Mouse (Mus musculus): Measurements from ENCODE around the gene Slc25a11. TPM values are rescaled to one million over a fixed set of nuclear protein-coding genes. Genes with fewer than 3 reads are reported as not detected.

The Slc25a11 gene
- polyA plus RNA-seq, 1 experiment from 2014 or later: 157 TPM

DNA sequence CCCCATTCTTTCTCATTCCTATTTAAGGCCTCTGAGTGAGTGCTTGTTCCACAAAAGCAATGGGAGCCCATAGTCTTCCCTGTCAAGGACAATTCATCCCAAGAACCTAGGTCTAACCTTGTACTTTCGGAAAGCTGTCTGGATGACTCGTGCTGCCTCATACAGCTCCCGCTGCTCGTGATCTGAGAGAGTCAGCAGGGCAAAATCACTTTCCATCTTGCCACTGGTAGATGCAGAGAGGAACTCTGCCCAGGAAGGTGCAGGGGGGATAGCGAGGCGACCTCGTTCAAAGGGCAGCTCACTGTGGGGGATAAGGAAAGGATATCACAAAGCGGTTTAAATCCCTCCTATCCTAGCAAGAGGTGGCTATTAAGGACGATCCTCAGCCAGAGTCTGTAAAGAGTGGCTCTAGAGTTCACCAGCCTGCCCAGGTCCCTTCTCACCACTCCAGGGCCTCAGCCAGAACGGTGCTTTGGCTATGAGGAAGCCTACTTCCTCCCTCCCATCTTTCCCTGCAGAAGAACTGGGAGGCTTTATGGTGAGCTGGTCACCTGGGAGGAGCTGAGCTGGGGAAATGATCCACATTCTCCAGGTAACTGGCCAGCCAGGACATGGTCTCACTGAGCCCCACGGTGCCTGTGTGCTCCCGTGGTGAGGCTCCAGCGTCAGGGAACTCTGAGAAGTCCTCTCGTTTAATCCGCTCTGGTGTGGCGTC lies 24.2 kb upstream of the Slc25a11 start:
- Histone ChIP-seq H3K4me1 (ENCODE audit: control insufficient read depth, insufficient read depth, low read length) (peaks cover 19% of the 10 kb centered on the region), H3K27me3 (ENCODE audit: control insufficient read depth, insufficient read depth, low read length) (no peaks in the 10 kb centered on the region), H3K27ac (ENCODE audit: low read length) (no peak overlapping the region), H3K4me3 (ENCODE audit: low read depth, low read length) (no peak overlapping the region), H3K4me2 (replicated peaks; ENCODE audit: low read depth, low read length) (0 out of 2 replicates have a peak overlapping the region, but pooled peaks have one; percentile 81), H3K36me3 (ENCODE audit: control insufficient read depth, insufficient read depth, low read length) (peaks cover 19% of the 10 kb centered on the region), H3K9ac (replicated peaks; ENCODE audit: low read depth, low read length) (no peak overlapping the region), H3K9me3 (ENCODE audit: control insufficient read depth, low read depth, low read length) (no peaks in the 10 kb centered on the region)
- 84% methylated on average over 16 of the region's 16 CpGs for WGBS
- ATAC-seq (ENCODE audit: insufficient number of reproducible peaks, insufficient read depth, low FRiP score, low read depth): no peak

DNA sequence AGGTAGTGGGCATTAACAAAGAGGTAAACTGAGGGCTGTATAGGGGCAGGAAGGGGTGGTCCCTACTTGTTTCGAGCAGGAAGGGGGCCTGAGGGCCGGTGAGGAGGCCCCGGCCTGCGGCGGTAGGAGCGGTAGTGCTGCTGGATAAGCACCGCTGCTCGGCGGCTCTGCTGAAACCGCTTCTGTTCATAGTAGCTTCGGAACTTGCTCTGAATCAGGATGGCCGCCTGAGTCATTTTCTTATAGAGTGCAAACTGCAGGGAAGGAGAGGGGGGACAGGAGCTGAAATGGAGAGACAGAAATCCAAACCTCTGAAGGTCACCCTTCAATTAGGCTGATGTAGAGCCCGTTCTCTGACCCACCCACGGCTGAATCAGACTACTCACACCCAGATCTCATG lies 23.2 kb upstream of the Slc25a11 start:
- H3K27ac ChIP-seq (ENCODE audit: low read length): peak overlapping the region; percentile 98
- H3K27me3 ChIP-seq (ENCODE audit: control insufficient read depth, insufficient read depth, low read length): no peaks in the 10 kb centered on the region
- peak overlapping the region; percentile 81 for H3K4me2 ChIP-seq (replicated peaks; ENCODE audit: low read depth, low read length)
- peak overlapping the region; percentile 65 for H3K9ac ChIP-seq (replicated peaks; ENCODE audit: low read depth, low read length)
- no peak for ATAC-seq (ENCODE audit: insufficient number of reproducible peaks, insufficient read depth, low FRiP score, low read depth)
- WGBS: 42% methylated on average over 14 of the region's 14 CpGs
- H3K36me3 ChIP-seq (ENCODE audit: control insufficient read depth, insufficient read depth, low read length): peaks cover 9% of the 10 kb centered on the region
- no peaks in the 10 kb centered on the region for H3K9me3 ChIP-seq (ENCODE audit: control insufficient read depth, low read depth, low read length)
- peak overlapping the region; percentile 64 for H3K4me3 ChIP-seq (ENCODE audit: low read depth, low read length)
- peaks cover 19% of the 10 kb centered on the region for H3K4me1 ChIP-seq (ENCODE audit: control insufficient read depth, insufficient read depth, low read length)

DNA sequence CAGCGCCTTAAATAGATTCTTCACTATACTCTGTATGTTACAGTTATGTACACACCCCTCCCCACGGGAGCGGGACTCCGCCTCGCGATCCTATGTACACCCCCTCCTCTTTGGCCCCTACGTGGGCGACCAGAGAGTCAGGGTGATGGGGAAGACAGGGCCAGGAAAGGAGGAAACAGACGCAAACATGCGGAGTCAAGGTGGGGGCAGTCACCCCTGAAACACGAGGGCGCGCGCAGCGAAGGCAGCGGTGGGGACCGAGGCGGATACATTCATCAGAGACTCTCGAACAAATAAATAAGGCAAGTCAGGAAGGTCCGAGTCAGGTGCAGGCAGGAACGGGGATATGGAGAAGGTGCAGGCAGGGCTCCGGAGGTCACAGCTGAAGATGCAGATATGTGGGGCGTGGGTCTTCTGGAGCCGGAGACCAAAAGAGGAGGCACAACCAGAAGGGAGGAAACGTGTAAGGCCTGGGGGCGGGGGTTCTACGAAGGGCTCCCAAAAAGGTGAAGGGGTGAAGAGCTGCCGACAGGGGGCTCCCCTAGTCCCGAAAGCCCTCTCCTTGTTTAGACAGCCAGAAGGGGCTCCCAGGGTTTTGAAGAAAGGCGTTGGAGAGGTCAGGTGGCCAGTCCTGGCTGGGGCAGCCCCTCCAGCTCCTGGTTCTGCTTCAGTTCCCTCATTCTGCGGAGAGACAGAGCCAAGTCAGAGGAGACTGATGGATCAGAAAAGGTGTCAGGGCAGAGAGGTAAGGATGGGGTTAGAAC lies 22.5 kb upstream of the Slc25a11 start:
- peak overlapping the region; percentile 98 for H3K27ac ChIP-seq (ENCODE audit: low read length)
- peak; percentile 15 for ATAC-seq (ENCODE audit: insufficient number of reproducible peaks, insufficient read depth, low FRiP score, low read depth)
- no peaks in the 10 kb centered on the region for H3K9me3 ChIP-seq (ENCODE audit: control insufficient read depth, low read depth, low read length)
- no peaks in the 10 kb centered on the region for H3K27me3 ChIP-seq (ENCODE audit: control insufficient read depth, insufficient read depth, low read length)
- peak overlapping the region; percentile 65 for H3K9ac ChIP-seq (replicated peaks; ENCODE audit: low read depth, low read length)
- peaks cover 11% of the 10 kb centered on the region for H3K36me3 ChIP-seq (ENCODE audit: control insufficient read depth, insufficient read depth, low read length)
- 1% methylated on average over 31 of the region's 31 CpGs for WGBS
- H3K4me2 ChIP-seq (replicated peaks; ENCODE audit: low read depth, low read length): peak overlapping the region; percentile 81
- peaks cover 19% of the 10 kb centered on the region for H3K4me1 ChIP-seq (ENCODE audit: control insufficient read depth, insufficient read depth, low read length)
- H3K4me3 ChIP-seq (ENCODE audit: low read depth, low read length): peak overlapping the region; percentile 64

DNA sequence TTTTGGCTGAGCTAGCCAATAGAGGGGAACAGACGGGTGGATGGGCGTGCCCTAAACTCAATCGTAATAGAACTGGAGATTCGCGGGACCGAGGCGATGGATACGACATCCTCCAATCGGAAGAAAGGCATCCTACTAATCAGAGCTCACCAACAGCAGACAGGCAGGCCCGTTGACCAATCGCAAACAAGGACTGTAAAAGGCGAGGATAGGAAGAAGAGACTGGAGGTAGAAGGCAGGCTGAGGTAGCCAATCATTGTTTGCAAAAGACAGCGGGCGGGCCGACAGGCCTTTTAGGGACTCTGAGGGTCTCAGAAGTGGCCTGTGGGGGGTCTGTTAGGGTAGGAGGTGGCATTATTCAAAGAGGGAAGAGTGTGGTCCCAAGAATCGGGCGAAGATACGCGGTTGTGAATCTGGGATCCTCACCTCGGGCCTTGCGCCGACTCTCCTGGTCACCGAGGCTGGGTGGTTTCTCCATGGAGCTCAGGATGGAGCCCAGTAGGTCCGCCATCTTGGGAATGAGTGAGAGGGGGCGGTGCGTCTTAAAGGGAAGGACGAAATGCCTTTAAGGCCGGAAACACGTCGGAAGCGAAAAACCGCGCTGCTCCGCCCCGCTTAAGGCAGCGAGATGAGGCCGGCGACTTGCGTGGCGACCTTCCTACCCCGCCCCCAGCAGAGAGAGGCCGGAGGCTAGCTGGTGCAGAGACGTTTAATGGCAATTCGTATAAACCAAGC lies 21.7 kb upstream of the Slc25a11 start, which contains the start of gene Spag7:
Gene Spag7 (minus strand): TSS at position 646 of the 735 bp plus-strand sequence.
- WGBS: under 1% methylated on average over 44 of the region's 44 CpGs
- H3K9ac ChIP-seq (replicated peaks; ENCODE audit: low read depth, low read length): peak within 1 kb of the TSS; percentile 65
- H3K4me3 ChIP-seq (ENCODE audit: low read depth, low read length): peak within 1 kb of the TSS; percentile 64
- H3K27me3 ChIP-seq (ENCODE audit: control insufficient read depth, insufficient read depth, low read length): no peaks in the 10 kb centered on the region
- peaks cover 19% of the 10 kb centered on the region for H3K4me1 ChIP-seq (ENCODE audit: control insufficient read depth, insufficient read depth, low read length)
- peak within 1 kb of the TSS; percentile 98 for H3K27ac ChIP-seq (ENCODE audit: low read length)
- H3K4me2 ChIP-seq (replicated peaks; ENCODE audit: low read depth, low read length): peak within 1 kb of the TSS; percentile 81
- ATAC-seq (ENCODE audit: insufficient number of reproducible peaks, insufficient read depth, low FRiP score, low read depth): peak; percentile 94
- H3K36me3 ChIP-seq (ENCODE audit: control insufficient read depth, insufficient read depth, low read length): peaks cover 20% of the 10 kb centered on the region
- H3K9me3 ChIP-seq (ENCODE audit: control insufficient read depth, low read depth, low read length): no peaks in the 10 kb centered on the region

DNA sequence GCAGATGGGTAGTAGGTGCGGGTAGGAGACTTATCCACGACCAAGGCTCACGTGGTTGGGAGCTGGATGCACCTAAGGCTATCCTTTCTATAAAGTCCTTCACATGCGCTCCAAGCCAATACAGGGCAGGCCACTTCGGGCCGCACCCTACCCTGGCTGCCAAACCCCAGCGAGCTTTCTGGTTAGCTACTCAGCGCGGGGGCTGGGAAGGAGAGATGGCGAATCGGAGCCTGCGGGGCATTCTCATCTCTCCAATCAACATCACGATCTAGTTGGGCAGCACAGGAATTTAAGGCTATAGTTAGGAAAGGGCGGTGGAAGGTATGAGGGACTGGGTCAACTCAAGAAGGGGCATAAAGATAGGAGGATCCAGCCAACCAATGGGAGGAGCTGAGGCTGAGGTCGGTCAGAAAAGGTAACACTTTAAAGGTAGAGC lies 21.1 kb upstream of the Slc25a11 start:
- Histone ChIP-seq H3K4me2 (replicated peaks; ENCODE audit: low read depth, low read length) (peak overlapping the region; percentile 60), H3K9ac (replicated peaks; ENCODE audit: low read depth, low read length) (peak overlapping the region; percentile 37), H3K36me3 (ENCODE audit: control insufficient read depth, insufficient read depth, low read length) (peaks cover 25% of the 10 kb centered on the region), H3K4me3 (ENCODE audit: low read depth, low read length) (peak overlapping the region; percentile 64), H3K27ac (ENCODE audit: low read length) (peak overlapping the region; percentile 71), H3K27me3 (ENCODE audit: control insufficient read depth, insufficient read depth, low read length) (no peaks in the 10 kb centered on the region), H3K9me3 (ENCODE audit: control insufficient read depth, low read depth, low read length) (no peaks in the 10 kb centered on the region), H3K4me1 (ENCODE audit: control insufficient read depth, insufficient read depth, low read length) (peaks cover 19% of the 10 kb centered on the region)
- under 1% methylated on average over 15 of the region's 15 CpGs for WGBS
- ATAC-seq (ENCODE audit: insufficient number of reproducible peaks, insufficient read depth, low FRiP score, low read depth): peak; percentile 56

DNA sequence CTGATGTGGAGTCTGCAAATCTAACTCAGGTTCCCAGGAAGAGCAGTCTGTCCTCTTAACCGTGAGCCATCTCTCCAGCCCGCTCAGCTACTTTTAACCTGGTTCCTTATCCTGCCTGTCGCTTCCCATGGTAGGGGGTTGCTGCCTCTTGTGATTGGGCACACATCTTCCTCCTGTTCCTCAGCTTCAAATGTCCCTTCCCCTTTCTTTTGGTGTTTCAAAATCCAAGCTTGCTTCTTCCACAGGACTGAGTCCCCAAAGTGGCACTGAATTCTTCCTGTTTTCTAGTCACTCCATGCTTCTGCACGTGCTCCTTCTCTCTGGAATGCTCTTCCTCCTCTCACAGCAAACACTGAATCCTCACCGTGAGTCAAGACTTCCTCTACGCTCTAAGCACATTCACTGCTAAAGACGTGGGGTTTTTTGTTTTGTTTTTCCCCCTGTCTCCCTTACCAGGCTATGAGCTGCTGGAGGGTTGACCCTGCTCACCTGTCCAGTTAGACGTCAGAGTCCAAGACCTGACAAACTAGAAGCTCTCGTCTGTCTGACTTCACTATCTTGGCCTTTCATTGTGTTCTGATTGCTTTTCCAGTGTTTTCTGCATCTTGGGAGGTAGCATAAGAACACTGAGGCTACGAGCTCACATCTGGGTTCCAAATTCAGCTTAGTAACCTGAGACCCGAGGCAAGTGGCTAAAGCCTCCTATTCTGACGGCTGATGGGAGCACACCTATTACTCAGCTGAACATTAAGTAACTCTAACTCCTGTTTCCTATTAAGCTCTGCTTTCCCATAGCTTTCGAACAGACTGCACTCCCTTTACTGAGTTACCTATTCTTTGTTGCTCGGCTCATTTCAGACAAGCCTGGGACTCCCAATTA lies 20.2 kb upstream of the Slc25a11 start:
- Histone ChIP-seq H3K9ac (replicated peaks; ENCODE audit: low read depth, low read length) (peak overlapping the region; percentile 37), H3K4me3 (ENCODE audit: low read depth, low read length) (peak overlapping the region; percentile 64), H3K4me2 (replicated peaks; ENCODE audit: low read depth, low read length) (peak overlapping the region; percentile 60), H3K36me3 (ENCODE audit: control insufficient read depth, insufficient read depth, low read length) (peaks cover 33% of the 10 kb centered on the region), H3K27me3 (ENCODE audit: control insufficient read depth, insufficient read depth, low read length) (no peaks in the 10 kb centered on the region), H3K27ac (ENCODE audit: low read length) (peak overlapping the region; percentile 71; the same call in 1 of the 2 replicates), H3K4me1 (ENCODE audit: control insufficient read depth, insufficient read depth, low read length) (peaks cover 19% of the 10 kb centered on the region), H3K9me3 (ENCODE audit: control insufficient read depth, low read depth, low read length) (no peaks in the 10 kb centered on the region)
- ATAC-seq (ENCODE audit: insufficient number of reproducible peaks, insufficient read depth, low FRiP score, low read depth): no peak
- 61% methylated on average over 14 of the region's 14 CpGs for WGBS

DNA sequence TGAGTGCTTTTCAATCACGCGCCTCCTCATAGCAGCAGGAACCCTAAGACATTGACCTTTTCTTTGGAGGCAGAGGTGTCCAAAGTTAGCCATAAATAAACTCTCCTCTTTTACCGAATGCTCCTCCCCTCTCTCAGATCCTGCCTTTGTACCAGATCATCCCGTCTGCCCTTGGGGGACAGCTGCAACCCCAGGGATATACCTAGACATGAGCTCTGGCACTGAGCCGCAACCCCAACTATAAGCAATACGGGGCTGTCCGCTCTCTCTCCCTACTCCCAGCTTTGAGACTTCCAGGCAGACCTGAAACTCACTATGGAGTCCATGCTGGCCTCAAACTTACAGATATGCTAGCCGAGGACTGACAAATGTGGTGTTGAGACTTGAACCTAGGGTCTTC lies 19.4 kb upstream of the Slc25a11 start:
- 92% methylated on average over 8 of the region's 8 CpGs for WGBS
- Histone ChIP-seq H3K27me3 (ENCODE audit: control insufficient read depth, insufficient read depth, low read length) (no peaks in the 10 kb centered on the region), H3K4me3 (ENCODE audit: low read depth, low read length) (no peak overlapping the region), H3K9me3 (ENCODE audit: control insufficient read depth, low read depth, low read length) (no peaks in the 10 kb centered on the region), H3K27ac (ENCODE audit: low read length) (no peak overlapping the region), H3K9ac (replicated peaks; ENCODE audit: low read depth, low read length) (no peak overlapping the region), H3K4me2 (replicated peaks; ENCODE audit: low read depth, low read length) (no peak overlapping the region), H3K36me3 (ENCODE audit: control insufficient read depth, insufficient read depth, low read length) (peaks cover 35% of the 10 kb centered on the region), H3K4me1 (ENCODE audit: control insufficient read depth, insufficient read depth, low read length) (peaks cover 19% of the 10 kb centered on the region)
- ATAC-seq (ENCODE audit: insufficient number of reproducible peaks, insufficient read depth, low FRiP score, low read depth): no peak

Data from stomach, embryonic 14.5 days (tissue).